Mouse (Mus musculus) cerebellum, adult 18-20 months (tissue): ENCODE measurements around the gene Mul1.

Experiments used
- DNase-seq, 2 experiments: peaks; one replicate each; pipeline ENCODE4 v3.0.0; 2021

The Mul1 gene

GRCm38 (mm10) chr4:138444941-138445340 is 10.5 kb downstream of the Mul1 start:
- DNase-seq, result no peak

- no peak for DNase-seq
Observed at GRCm38 (mm10) chr4:138446981-138447380, 12.5 kb downstream of the Mul1 start.

- peak; percentile 90 to 96 for DNase-seq
Observed at GRCm38 (mm10) chr4:138447387-138447786, 12.9 kb downstream of the Mul1 start.

GRCm38 (mm10) chr4:138447827-138448602 is 13.5 kb downstream of the Mul1 start:
- no peak for DNase-seq

GRCm38 (mm10) chr4:138448872-138449615 is 14.6 kb downstream of the Mul1 start:
- no peak for DNase-seq

GRCm38 (mm10) chr4:138449636-138450314 is 15.3 kb downstream of the Mul1 start:
- no peak for DNase-seq

- no peak for DNase-seq
Observed at GRCm38 (mm10) chr4:138452306-138453096, 18.0 kb downstream of the Mul1 start.

GRCm38 (mm10) chr4:138453097-138453752 is 18.8 kb downstream of the Mul1 start:
- DNase-seq, result peak; percentile 61 to 80

GRCm38 (mm10) chr4:138453753-138454570 is 19.5 kb downstream of the Mul1 start, which contains the start of gene Camk2n1:
Camk2n1 (plus strand) TSS chr4:138454314.
- peak; percentile 92 for DNase-seq

- peak; percentile 72 to 78 for DNase-seq
Observed at GRCm38 (mm10) chr4:138454571-138455140, 20.2 kb downstream of the Mul1 start.

- DNase-seq, result peak; percentile 61 to 76
Observed at GRCm38 (mm10) chr4:138455141-138455955, 20.9 kb downstream of the Mul1 start.

GRCm38 (mm10) chr4:138455956-138456341 is 21.5 kb downstream of the Mul1 start:
- DNase-seq, result peak; percentile 42 to 51

- DNase-seq, result no peak
Observed at GRCm38 (mm10) chr4:138456536-138456935, 22.1 kb downstream of the Mul1 start.

- DNase-seq, result no peak
Observed at GRCm38 (mm10) chr4:138457091-138457490, 22.6 kb downstream of the Mul1 start.

GRCm38 (mm10) chr4:138458171-138458570 is 23.7 kb downstream of the Mul1 start:
- no peak for DNase-seq

GRCm38 (mm10) chr4:138458735-138459440 is 24.4 kb downstream of the Mul1 start:
- DNase-seq, result no peak

- DNase-seq, result no peak
Observed at GRCm38 (mm10) chr4:138459775-138460174, 25.3 kb downstream of the Mul1 start.

- DNase-seq, result no peak
Observed at GRCm38 (mm10) chr4:138460910-138461309, 26.4 kb downstream of the Mul1 start.

- no peak for DNase-seq
Observed at GRCm38 (mm10) chr4:138461471-138461870, 27.0 kb downstream of the Mul1 start.
